Mouse (Mus musculus): ENCODE results near the gene Itpr2. TPM values are rescaled to one million over a fixed set of nuclear protein-coding genes. Genes with fewer than 3 reads are reported as not detected.

Itpr2 gene
- polyA plus RNA-seq, 1 experiment from 2014 or later: 10.9 TPM

DNA sequence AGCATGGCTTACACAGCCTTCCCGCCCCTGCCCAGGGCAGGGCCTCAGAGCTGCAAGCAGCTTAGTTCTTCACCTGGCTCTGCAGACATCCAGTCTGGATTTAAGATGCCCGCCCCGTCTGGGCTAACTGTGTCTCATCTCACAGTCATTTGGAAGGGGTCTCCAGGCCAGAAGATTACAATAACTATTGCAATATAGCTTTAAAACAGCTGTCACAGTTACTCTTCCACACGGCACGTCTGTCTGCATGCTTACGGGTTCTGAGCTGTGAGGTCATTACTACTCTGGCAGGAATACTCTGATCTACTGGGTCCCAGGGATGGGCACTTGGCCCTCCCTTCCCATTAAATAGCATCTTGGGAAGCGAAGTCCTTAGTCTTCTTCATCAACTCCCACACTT, 393.3 kb downstream of the Itpr2 start:
- ATAC-seq (ENCODE audit: low FRiP score, low TSS enrichment) (no peak), DNase-seq (ENCODE audit: low spot score) (no peak)
- Histone ChIP-seq H3K9me3 (ENCODE audit: control insufficient read depth, low read length) (no peaks in the 10 kb centered on the region), H3K27me3 (ENCODE audit: control insufficient read depth, insufficient read depth, low read length) (no peaks in the 10 kb centered on the region), H3K4me3 (ENCODE audit: low read depth, low read length) (no peak overlapping the region), H3K4me1 (replicated peaks; ENCODE audit: control insufficient read depth, insufficient read depth) (no peaks in the 10 kb centered on the region; the same call in 1 of the 2 replicates), H3K9ac (ENCODE audit: low read length) (no peak overlapping the region), H3K4me2 (replicated peaks; ENCODE audit: low read depth) (no peak overlapping the region), H3K27ac (replicated peaks) (no peak overlapping the region), H3K36me3 (ENCODE audit: control insufficient read depth, insufficient read depth, low read length) (no peaks in the 10 kb centered on the region)
- 70% methylated on average over 7 of the region's 7 CpGs for WGBS
- TF ChIP-seq EP300 (optimal IDR thresholded peaks at IDR 0.05) (no peak), CTCF (IDR thresholded peaks at IDR 0.05; ENCODE audit: low read depth) (no peak)

DNA sequence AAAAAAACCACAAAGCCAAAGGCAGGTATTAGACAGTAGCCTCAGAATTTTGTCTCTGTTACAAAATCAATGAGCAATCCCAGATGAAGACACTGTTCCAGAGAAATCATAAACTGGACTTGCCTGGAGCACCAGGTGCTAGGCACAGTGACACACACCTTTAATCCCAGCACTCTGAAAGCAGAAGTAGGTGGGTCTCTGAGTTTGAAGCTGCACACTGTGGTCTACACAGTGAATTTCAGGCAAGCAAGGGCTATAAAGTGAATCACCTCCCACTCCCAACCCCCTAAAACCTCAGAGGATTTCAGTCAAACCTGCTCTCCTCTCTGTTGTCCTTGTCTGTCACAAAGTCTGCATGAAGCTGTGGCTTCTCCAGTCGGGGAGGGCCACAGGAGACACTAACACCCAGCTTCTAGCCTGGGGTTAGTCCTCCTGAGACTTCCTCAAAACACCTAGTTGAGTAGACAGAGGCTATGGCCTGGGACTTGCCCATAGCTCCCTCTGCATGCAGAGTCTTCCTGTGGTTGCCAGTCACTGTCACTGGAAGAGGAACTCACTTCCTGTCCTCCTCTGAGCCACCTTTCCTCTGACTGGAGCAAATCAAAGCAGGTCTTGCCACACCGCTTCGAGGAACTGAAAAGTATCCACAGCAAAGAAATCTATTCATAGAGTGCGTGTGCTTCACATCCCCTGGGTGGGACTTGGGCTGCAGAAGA, 394.7 kb downstream of the Itpr2 start:
- Histone ChIP-seq H3K9ac (ENCODE audit: low read length) (no peak overlapping the region), H3K27me3 (ENCODE audit: control insufficient read depth, insufficient read depth, low read length) (no peaks in the 10 kb centered on the region), H3K4me2 (replicated peaks; ENCODE audit: low read depth) (no peak overlapping the region), H3K27ac (replicated peaks) (no peak overlapping the region), H3K36me3 (ENCODE audit: control insufficient read depth, insufficient read depth, low read length) (no peaks in the 10 kb centered on the region), H3K4me1 (replicated peaks; ENCODE audit: control insufficient read depth, insufficient read depth) (no peaks in the 10 kb centered on the region; the same call in 1 of the 2 replicates), H3K4me3 (ENCODE audit: low read depth, low read length) (no peak overlapping the region), H3K9me3 (ENCODE audit: control insufficient read depth, low read length) (no peaks in the 10 kb centered on the region)
- no peak for TF ChIP-seq CTCF (IDR thresholded peaks at IDR 0.05; ENCODE audit: low read depth)
- no peak for TF ChIP-seq EP300 (optimal IDR thresholded peaks at IDR 0.05)
- 81% methylated on average over 4 of the region's 4 CpGs for WGBS
- ATAC-seq (ENCODE audit: low FRiP score, low TSS enrichment) (no peak), DNase-seq (ENCODE audit: low spot score) (no peak)

DNA sequence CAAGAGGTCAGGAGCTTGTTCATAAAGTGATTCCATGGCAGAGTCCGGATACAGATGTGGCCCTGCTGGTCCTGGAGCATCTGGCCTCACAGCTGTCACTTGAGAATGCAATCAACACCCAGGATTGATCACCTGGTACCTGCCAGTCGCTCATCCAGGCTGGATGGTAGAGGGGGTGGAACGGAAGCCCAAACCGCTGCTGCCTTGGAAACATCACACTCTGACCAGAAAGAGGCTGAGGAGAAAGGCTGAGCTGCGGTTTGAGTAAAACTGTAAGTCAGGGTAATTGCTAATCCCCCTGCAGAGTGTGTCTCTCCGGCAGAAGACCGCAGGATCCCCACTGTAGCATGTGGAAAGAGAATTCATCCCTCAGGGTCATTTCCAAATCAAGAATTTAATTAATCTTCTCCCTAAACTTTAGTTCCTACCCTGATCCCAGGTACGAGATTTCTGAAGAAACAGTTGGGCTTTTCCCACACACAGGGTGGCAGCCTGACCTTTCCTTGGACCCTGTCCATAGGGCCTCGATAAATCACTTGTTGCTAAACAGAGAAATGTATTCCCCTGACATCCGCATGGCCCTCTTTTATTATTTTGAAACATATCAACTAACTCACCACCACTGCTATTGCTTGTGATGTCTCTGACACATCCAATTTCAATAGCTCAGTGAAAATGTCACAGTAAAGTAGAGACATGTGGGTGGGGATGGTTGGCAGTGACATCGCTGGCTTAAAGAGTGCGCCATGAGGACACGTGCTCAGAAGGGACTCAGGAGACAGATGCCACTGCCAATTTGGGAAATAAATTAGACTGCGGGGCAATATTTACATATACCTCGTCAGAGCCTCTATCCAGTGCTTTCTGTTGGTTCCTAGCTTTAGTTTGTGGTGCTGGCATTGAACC, 418.7 kb downstream of the Itpr2 start:
- Histone ChIP-seq H3K27me3 (ENCODE audit: control insufficient read depth, insufficient read depth, low read length) (no peaks in the 10 kb centered on the region), H3K9me3 (ENCODE audit: control insufficient read depth, low read length) (no peaks in the 10 kb centered on the region), H3K4me3 (ENCODE audit: low read depth, low read length) (no peak overlapping the region), H3K9ac (ENCODE audit: low read length) (no peak overlapping the region), H3K27ac (replicated peaks) (no peak overlapping the region), H3K4me2 (replicated peaks; ENCODE audit: low read depth) (no peak overlapping the region), H3K4me1 (replicated peaks; ENCODE audit: control insufficient read depth, insufficient read depth) (no peaks in the 10 kb centered on the region), H3K36me3 (ENCODE audit: control insufficient read depth, insufficient read depth, low read length) (no peaks in the 10 kb centered on the region)
- ATAC-seq (ENCODE audit: low FRiP score, low TSS enrichment) (no peak), DNase-seq (ENCODE audit: low spot score) (no peak)
- WGBS: 56% methylated on average over 15 of the region's 15 CpGs
- TF ChIP-seq EP300 (optimal IDR thresholded peaks at IDR 0.05) (no peak), CTCF (IDR thresholded peaks at IDR 0.05; ENCODE audit: low read depth) (no peak)

- WGBS: 95% methylated on average over 9 of the region's 9 CpGs
Observed at GRCm38 (mm10) chr6:146082476-146082875, 419.5 kb downstream of the Itpr2 start.

GRCm38 (mm10) chr6:146081578-146081977, 420.4 kb downstream of the Itpr2 start:
- no peaks in the 10 kb centered on the region for H3K4me1 ChIP-seq (replicated peaks; ENCODE audit: control insufficient read depth, insufficient read depth)
- H3K4me2 ChIP-seq (replicated peaks; ENCODE audit: low read depth): no peak overlapping the region
- ATAC-seq (ENCODE audit: low FRiP score, low TSS enrichment): no peak
- H3K27ac ChIP-seq (replicated peaks): no peak overlapping the region
- WGBS: 89% methylated on average over 8 of the region's 8 CpGs
- H3K9ac ChIP-seq (ENCODE audit: low read length): no peak overlapping the region
- H3K4me3 ChIP-seq (ENCODE audit: low read depth, low read length): no peak overlapping the region
- H3K36me3 ChIP-seq (ENCODE audit: control insufficient read depth, insufficient read depth, low read length): no peaks in the 10 kb centered on the region
- DNase-seq (ENCODE audit: low spot score): no peak
- TF ChIP-seq CTCF (IDR thresholded peaks at IDR 0.05; ENCODE audit: low read depth) (no peak), EP300 (optimal IDR thresholded peaks at IDR 0.05) (no peak)
- H3K9me3 ChIP-seq (ENCODE audit: control insufficient read depth, low read length): no peaks in the 10 kb centered on the region
- no peaks in the 10 kb centered on the region for H3K27me3 ChIP-seq (ENCODE audit: control insufficient read depth, insufficient read depth, low read length)

More at GRCm38 (mm10) chr6:146082476-146082875, 419.5 kb downstream of the Itpr2 start:
- H3K27ac ChIP-seq (replicated peaks): no peak overlapping the region
- no peak overlapping the region for H3K4me3 ChIP-seq (ENCODE audit: low read depth, low read length)
- TF ChIP-seq CTCF (IDR thresholded peaks at IDR 0.05; ENCODE audit: low read depth): no peak
- TF ChIP-seq EP300 (optimal IDR thresholded peaks at IDR 0.05): no peak
- H3K9me3 ChIP-seq (ENCODE audit: control insufficient read depth, low read length): no peaks in the 10 kb centered on the region
- H3K4me1 ChIP-seq (replicated peaks; ENCODE audit: control insufficient read depth, insufficient read depth): no peaks in the 10 kb centered on the region
- no peaks in the 10 kb centered on the region for H3K36me3 ChIP-seq (ENCODE audit: control insufficient read depth, insufficient read depth, low read length)
- no peak overlapping the region for H3K4me2 ChIP-seq (replicated peaks; ENCODE audit: low read depth)
- no peak for ATAC-seq (ENCODE audit: low FRiP score, low TSS enrichment)
- no peaks in the 10 kb centered on the region for H3K27me3 ChIP-seq (ENCODE audit: control insufficient read depth, insufficient read depth, low read length)
- no peak for DNase-seq (ENCODE audit: low spot score)
- no peak overlapping the region for H3K9ac ChIP-seq (ENCODE audit: low read length)

Measured in stomach, postnatal 0 days (tissue).